Mouse (Mus musculus) urinary bladder, postnatal 36 days (tissue): ENCODE measurements around the gene Pgk1.
A peak's percentile ranks its signal among the peaks of the same experiment; 100 is the strongest.
"Not testable (repeated sequence)": the region's sequence is repeated elsewhere in the genome, so short reads cannot be mapped to it uniquely, and the experiment has no call there.

Source experiments
- DNase-seq, 2 experiments: peaks; one replicate each; pipeline ENCODE4 v3.0.0; 2022; ENCODE audit warnings: low spot score in 2 of 2, mixed read lengths in 1 of 2

Pgk1 gene

DNA sequence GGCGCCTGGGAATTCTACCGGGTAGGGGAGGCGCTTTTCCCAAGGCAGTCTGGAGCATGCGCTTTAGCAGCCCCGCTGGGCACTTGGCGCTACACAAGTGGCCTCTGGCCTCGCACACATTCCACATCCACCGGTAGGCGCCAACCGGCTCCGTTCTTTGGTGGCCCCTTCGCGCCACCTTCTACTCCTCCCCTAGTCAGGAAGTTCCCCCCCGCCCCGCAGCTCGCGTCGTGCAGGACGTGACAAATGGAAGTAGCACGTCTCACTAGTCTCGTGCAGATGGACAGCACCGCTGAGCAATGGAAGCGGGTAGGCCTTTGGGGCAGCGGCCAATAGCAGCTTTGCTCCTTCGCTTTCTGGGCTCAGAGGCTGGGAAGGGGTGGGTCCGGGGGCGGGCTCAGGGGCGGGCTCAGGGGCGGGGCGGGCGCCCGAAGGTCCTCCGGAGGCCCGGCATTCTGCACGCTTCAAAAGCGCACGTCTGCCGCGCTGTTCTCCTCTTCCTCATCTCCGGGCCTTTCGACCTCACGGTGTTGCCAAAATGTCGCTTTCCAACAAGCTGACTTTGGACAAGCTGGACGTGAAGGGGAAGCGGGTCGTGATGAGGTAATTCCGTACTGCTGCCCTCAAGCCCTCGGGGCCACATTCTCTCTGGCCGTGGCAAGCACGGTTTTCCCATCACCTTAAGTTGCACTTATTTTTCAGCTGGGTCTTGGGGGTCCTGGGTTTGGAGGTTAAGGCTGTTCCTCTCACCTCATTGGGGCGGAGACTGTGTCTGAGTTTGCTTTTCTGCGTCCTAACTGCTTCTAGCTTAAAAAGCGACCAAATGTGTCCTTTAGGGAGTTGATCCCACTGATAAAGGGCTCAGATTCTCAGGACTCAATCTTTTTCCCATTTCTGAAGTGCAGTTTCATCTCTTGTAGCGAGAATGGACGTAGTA lies at the start of gene Pgk1:
Pgk1 (plus strand) TSS at position 388 of the 937 bp plus-strand sequence.
- peak; percentile 73 to 85 for DNase-seq

GRCm38 (mm10) chrX:106139309-106140070 lies 47.4 kb upstream of the Pgk1 start:
- no peak for DNase-seq

DNA sequence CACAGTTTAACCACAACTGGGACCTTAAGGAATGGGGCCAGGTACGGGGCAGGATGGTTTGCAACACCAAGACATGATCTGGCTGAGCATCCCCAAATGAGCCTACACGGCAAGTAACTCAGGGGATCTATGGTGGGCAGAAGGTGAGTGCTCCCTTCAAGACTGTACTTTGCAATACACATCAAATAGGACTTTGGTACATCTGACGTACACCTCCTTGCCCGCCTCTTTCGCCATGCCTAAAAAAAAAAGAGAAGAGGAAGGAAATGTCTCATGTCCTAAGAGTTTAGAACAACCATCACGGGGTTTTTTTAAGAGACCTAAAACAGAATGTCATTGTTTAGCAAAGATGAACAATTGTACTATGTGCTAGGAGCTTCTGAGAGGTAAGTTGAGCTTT lies 44.0 kb upstream of the Pgk1 start, which contains the start of gene Tlr13:
Tlr13 (plus strand) TSS at position 269 of the 400 bp plus-strand sequence.
- no peak for DNase-seq

- DNase-seq: no peak
Observed at GRCm38 (mm10) chrX:106148185-106148584, 38.7 kb upstream of the Pgk1 start.

DNA sequence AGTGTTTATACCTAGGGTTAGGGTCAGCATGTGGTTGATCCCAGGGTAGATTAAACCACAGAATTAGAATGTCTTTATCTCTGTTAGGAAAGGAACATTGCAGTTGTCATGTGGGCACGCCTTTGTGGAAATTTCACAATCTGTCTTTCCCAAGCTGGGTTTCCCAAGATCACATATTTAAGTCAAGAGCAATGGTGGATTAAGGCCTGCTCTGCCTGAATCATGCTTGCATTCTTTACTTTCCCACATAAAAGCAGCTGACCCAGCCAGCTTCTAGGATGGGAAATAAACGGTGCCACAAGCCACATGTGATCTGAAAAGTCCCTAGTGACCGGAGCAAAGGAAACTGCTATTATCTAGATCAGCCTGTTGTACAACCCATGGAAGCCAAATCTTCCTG lies 37.4 kb upstream of the Pgk1 start:
- DNase-seq: no peak

- DNase-seq: no peak
Observed at GRCm38 (mm10) chrX:106154180-106154586, 32.7 kb upstream of the Pgk1 start.

DNA sequence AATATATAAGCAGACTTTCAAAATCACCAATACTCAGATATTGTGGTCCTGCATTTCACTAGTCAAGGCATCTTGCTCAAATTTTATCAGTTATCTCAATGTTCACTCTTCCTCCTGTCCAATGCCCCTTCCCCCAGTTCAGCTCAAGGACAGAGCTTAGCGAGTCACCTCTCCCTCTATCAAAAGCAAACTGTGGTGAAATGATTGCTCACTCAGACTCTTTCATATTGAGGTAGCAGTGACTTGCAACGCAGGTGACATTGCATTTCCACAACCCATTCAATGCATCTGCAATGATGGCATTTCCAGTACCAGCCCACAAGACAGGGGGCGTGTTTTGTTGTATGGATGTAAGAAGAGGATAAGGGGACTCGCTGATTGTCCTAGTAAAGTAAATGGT lies 31.0 kb upstream of the Pgk1 start:
- no peak for DNase-seq

DNA sequence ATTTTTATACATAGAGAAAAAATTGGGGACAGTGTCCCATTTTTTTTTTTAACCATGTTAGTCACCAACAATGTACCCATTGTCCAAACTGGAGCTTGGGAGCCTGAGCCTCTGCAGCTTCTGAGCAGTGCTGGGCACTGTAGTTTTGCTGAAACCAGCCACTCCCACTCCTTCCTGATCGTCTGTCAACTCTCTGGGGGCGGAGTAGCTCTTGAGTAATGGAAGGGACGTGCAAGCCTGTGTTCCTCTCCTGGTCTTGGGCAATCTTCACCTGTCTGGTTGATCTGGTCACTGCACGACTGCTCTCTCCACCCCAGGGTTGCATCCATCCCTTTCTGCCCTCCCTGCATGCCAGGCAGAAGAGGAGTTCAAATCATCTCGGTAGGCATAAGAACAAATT lies 22.9 kb upstream of the Pgk1 start:
- DNase-seq: no peak

DNA sequence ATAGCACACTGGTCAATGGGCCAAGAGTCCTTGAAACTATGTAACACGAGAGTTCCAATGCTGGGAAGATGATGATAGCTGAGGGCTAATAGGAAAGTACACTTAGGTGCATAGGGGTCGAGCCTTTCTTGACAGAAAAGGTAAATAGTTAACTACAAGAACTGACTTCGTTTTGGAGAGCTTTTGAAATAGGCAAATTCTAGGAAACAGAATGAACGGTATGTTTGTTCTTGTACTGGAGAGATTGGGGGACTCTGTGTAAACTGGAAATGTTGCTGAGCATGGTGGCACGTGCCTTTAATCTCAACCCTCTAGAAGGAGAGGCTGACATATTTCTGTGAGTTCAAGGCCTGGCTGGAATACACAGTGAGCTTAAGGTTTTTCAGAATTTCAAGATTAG lies 22.3 kb upstream of the Pgk1 start:
- DNase-seq: no peak

DNA sequence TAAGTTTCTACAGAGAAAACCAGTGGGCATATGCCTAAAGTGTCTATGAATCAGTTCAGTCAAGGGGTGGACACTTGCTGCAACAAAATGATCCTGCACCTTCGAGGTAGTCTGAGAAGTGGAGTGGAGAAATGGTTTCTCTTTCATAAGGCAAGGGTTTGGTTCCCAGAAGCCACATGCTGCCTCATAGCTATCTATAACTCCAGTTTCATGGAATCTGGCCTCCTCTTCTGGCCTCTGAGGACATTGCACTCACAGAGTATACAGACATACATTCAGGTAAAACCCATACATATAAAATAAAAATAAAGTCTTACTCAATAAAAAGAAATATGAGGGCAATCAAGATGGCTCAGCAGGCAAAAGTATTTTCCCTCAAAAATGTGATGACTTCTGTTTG lies 21.8 kb upstream of the Pgk1 start:
- DNase-seq: no peak

GRCm38 (mm10) chrX:106171106-106171852 lies 15.6 kb upstream of the Pgk1 start:
- peak; percentile 37 to 62 for DNase-seq

DNA sequence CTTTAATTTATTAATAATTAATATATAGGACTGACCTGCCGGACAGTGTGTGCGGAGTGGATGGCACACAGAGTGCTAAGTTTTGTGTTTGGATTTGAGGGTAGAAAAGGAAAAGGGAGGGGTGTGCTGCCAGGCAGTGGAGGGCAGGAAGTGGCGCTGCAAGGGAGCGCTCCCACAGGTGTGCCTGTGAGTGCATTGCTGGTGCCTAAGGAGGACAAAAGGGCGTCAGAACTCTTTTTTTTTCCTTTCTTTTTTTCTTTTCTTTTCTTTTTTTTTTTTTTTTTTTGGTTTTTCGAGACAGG lies 15.1 kb upstream of the Pgk1 start:
- no peak for DNase-seq

GRCm38 (mm10) chrX:106176331-106176730 lies 10.6 kb upstream of the Pgk1 start:
- no peak for DNase-seq

DNA sequence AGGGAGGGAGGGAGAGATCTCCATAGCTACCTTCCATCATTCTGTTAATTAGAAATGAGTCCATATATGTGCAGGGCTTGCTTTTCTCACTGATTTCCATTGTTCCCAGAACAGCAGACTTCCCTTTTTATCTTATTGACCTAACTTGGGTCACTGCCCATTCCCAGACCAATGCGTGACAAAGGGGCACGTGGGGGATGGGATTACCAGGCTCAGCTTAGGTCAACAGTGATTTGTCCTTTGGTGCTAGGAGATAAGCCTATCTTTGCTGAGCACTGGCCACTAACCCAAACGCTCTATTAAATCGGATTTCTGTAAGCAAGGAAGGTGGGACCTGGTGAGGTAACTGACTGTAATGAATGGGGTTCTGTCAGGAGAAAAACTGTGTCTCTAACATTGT lies 2.6 kb upstream of the Pgk1 start:
- no peak for DNase-seq

DNA sequence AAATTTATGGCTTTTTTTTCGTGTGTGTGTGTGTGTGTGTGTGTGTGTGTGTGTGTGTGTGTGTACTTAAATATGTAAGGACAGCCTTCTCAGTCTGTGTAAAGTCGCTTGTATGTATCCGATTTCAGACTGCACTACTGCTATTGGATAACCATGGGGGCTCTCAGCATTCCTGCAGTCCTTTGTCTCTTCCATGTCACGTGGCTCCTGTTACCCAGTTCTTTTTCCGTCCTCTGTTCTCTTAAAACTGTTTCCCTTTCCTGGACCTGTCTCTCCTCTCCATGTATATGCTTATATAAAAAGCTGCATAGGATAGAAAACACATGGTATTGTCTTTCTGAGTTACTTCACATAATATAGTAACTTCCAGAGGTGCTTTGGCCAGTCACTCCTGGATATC lies 1.2 kb upstream of the Pgk1 start:
- DNase-seq: no peak

DNA sequence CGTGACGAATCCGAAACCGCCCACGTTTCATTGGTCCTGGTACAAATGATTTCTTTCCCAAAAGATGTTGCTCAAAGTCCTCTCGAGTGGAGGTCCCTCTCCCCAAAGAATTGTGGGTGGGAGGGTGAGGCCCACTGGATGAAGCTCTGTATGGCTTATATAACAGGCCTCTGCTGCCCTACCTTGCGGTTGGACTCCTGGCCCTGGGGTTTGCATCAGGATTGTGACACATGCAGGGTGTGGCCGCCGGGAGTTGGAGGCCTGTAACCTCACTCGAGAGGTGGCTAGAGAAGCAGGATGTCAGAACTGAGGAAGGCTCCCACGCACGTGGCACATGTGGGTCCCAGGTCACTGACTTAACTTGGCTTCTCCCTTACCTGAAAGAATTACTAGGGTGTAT lies 837 bp downstream of the Pgk1 start:
- peak in 1 of 2 experiments; percentile 24 for DNase-seq

GRCm38 (mm10) chrX:106189356-106189755 lies 2.5 kb downstream of the Pgk1 start:
- DNase-seq: no peak

- DNase-seq: no peak
Observed at GRCm38 (mm10) chrX:106190091-106190490, 3.2 kb downstream of the Pgk1 start.

DNA sequence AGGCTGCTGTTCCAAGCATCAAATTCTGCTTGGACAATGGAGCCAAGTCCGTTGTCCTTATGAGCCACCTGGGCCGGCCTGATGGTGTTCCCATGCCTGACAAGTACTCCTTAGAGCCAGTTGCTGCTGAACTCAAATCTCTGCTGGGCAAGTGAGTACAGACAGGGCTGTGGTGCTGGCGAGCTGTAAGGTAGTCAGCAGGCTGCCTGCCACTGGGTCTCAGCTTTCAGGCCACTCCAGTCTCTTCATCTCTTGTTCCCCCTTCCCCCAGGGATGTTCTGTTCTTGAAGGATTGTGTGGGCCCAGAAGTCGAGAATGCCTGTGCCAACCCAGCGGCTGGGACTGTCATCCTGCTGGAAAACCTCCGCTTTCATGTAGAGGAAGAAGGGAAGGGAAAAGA lies 7.5 kb downstream of the Pgk1 start:
- not testable (repeated sequence) for DNase-seq

- DNase-seq: no peak
Observed at GRCm38 (mm10) chrX:106197308-106197707, 10.4 kb downstream of the Pgk1 start.

DNA sequence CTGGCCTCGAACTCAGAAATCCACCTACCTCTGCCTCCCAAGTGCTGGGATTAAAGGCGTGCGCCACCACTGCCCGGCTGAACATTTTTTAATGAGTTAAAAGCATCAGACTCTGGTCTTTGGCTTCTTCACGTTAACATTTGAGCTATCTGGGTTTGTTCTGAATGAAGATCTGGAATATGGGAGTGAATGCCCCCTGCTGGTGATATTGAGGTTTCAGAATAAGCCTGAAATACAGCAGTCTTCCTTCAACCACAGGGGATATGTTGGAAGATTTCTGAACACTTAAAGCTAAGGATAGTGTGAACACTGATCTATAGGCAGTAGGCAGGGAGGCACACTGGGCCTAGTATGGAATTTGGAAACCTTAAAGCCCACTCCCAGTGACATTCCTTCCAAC lies 12.0 kb downstream of the Pgk1 start:
- no peak for DNase-seq

DNA sequence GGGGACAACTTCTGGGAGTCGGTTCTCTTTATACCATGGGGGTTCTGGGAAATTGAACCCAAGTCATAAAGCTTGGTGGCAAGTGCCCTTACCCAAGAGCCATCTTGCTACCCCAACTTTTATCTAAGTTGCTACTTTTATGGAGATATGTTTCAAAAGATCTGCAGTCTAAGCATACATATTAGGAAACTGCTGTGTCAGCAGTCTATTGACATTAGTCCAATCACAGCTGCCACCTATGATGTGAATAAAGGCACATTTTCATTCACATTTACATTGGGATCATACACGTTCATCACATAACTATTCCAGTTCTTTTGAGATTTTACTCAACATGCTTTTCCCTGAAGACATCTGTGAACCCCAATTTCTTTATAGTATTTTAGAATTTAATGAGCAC lies 22.2 kb downstream of the Pgk1 start:
- DNase-seq: no peak
